Mouse (Mus musculus) brain, adult 2 months (tissue): ENCODE measurements around the gene Dennd1a.
"Not testable (repeated sequence)": the region's sequence is repeated elsewhere in the genome, so short reads cannot be mapped to it uniquely, and the experiment has no call there.

Source experiments
- DNase-seq: peaks from one replicate; pipeline ENCODE4 v3.0.0; 2011; ENCODE audit warnings: low read depth, low spot score

Dennd1a gene

DNA sequence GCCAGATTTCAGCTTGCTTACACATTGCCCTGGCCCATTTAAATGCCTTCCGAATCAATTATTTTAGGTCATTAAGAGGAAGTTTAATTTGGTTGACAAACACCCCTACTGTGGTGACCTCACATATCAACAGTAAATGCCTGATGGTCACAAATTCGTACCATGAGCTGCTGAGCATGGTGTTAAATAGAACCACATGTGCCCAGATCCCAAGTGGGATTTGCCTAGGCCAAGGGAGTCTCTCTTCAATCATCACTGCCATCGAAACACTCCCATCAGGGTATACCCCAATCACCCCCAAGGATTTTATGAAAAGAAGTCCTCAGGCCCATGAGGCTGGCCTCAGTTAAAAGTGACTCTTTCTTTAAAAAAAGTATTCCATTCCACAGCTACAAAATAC lies 313.0 kb downstream of the Dennd1a start:
- no peak for DNase-seq

DNA sequence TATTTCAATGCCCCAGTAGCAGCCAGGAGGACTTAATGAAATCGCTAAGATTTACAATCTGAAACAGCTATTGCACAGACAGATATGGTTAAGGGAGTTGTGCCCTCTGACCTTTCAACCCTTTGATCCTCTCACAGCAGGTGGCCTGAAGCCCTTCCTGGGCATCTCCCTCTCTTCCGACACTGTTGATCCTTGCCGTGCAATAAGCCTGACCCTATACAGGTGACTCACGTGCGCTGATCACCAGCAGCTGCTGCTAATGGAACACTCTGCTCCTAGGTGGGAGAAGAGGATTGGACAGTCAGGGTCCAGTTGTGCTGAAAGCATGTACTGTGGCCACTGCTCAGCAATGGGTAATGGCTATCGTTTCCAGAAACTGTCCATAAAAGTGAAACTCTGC lies 314.6 kb downstream of the Dennd1a start:
- no peak for DNase-seq

DNA sequence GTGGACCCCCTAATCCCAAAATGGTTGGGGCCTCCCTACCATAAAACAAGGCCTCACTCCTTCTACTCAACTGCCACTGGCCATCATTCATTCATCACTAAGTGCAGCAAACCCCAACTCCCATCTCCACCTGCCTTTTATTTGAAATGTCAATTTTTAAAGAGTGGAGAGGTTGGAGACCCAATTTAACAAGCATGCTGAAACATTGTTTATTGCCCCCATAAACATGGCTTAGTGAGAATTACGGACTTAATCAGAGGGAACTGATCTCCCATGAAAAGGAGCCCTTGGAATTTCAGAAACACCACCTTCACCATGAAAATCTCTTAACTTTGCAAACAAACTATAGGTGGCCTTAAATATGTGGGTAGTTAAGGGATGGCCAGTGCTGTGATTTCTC lies 315.5 kb downstream of the Dennd1a start:
- no peak for DNase-seq

DNA sequence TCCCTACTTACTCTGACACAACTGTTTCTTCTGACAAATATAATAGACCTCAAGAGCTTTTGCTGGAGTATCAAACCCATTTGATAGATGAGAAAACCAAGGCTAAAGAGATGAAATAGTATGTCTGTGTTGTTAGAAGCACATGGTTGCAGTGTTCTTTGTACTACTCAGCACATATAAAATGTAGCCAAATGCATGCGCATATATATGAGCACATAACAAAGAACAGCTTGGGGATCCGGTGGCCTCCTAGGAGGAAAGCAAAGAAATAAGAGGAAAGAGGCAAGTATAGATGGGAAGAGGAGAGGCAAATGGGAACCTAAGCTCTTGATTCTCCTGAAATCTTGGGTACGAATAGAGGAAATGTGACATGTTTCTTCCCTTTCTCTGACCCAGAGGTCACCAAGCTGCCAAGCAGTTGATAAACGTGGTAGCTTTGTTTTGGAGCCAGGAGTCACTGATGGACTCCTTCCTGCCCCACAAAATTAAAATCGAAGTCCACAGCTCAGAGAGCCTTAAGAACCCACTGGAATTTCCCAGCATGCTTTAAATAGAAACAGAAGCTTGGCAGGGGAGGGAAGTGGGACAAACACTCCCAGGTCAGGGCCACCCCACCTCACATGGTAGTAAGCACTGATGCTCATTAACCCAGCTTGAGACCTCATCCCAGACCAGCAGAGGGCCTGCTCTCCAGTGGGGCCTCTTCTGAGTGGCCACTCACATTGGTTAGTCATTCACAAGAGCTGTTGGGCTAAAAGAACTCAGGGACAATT lies 317.3 kb downstream of the Dennd1a start:
- DNase-seq, result peak; percentile 18

DNA sequence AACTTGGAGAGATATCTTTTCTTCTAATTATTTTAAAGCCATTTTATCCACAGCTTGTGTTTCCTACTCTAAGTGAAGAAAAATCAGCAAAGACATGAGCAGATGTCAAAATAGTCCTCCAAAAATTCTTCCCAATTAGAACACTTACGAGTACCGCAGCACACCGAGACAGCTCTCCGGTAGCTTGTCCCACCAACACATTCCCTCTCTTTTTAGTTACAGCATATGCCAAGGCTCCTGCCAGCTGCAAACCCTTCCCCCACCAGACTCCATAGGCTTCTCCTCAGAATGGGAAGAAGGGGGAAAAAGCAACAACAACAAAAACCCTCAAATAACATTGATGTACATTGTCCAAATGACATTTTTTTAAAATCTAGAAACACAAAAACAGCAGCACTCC lies 322.7 kb downstream of the Dennd1a start:
- peak; percentile 72 for DNase-seq

DNA sequence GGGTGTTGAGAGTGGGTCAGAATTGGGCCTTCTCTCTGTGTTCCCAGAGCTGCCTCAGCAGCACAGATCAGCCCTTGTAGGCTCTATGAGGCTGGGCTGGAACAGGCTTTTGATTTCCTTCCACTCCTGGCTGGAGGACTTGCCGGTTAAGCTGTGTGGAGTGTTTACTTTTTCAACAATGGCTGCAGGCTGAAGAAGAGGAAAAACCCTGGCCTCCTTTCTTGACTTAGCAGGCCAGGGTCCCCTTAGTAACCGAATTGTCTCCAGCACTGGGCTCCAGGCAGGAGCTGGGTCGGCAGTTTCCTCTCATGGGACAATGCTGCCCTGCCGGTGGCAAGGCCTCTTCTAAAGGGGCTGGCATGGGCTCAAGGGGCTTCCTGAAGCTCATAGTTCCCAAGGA lies 323.8 kb downstream of the Dennd1a start:
- peak; percentile 24 for DNase-seq

DNA sequence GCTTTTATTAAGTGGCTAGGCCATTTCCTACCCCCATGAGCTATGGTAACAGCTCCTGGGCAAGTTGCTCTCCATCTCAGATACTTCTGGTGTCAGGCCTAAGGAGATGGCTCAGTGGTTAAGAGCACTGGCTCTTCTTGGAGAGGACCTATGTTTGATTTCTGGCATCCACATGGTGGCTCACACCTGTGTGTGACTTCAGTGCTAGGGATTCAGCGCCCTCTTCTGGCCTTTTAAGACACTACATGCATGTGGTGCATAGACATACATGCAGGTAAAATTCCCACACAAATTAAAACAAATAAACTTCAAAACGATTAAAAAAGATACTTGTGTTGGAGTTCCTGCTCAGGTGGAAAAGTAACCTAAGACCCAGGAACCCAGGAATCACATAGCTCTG lies 338.8 kb downstream of the Dennd1a start:
- peak; percentile 7 for DNase-seq

DNA sequence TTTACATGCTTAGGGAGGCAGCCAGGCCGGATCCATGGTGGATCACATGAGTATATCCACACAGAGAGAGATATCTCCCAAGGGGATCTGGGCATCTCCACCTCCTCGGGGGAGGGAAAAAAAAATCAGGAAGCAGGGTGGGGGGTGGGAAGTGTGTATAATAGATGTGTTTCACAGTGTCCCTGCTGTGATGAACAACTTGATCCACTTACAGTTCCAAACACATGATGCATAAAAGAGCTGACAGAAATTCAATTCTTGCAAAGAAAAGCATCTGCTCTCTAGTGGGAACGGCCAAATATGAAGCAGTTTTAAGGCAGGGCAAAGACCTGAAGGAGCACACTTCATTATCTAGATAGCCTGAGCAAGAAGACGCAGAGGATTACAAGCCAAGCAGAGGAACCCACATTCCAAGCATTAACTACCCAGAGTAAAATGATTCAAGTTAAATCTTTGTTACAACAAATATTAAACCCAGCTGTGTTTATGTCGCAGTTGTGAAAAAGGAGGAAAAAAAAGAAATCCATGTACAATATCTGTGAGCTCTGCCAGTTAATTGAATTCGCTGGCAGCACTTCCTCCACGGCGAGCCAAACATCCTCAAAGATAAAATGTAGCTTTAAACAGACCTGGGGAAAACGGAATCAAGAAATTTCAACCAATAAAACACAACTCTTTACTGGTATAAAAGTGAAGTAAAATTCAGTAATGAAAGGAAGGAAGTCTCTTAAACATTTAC lies 341.4 kb downstream of the Dennd1a start:
- DNase-seq, result peak; percentile 47

DNA sequence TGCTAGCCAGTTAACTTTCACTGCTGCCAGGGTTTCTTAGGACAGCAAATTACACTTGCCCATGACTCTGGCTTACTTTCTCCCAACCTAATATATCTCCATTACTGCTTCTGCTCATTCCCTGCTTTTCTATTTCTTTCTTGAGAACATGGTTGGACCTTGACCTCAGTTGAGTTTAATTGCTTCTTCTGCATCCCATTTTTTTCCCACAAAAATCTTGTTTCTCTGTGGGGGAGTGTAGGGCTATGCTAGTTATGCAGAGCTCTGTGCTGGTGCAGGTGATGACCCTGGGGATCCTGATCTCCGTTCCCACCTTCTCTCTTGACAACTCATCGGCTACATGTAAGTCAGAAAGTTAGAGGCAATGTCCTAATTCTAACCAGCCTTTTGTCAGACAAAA lies 344.3 kb downstream of the Dennd1a start:
- no peak for DNase-seq

DNA sequence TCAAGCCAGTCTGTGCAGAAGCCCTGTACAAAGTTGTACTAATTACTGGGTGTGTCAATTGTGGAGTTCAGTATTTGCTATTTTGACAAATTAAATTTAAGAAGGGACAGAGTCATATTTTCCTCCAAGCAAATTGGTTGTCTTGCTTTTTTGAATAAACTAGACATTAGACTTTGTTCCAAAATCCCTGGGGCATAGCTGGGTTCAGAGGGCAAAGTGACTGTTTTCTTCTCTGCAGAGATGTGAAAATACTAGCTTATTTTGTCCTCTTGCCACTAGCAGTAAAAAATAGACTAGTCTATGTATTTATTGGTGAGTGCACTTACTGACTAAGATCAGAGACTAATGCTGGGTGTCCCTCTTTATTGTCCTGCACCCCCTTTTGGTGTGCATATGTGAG lies 345.4 kb downstream of the Dennd1a start:
- no peak for DNase-seq

DNA sequence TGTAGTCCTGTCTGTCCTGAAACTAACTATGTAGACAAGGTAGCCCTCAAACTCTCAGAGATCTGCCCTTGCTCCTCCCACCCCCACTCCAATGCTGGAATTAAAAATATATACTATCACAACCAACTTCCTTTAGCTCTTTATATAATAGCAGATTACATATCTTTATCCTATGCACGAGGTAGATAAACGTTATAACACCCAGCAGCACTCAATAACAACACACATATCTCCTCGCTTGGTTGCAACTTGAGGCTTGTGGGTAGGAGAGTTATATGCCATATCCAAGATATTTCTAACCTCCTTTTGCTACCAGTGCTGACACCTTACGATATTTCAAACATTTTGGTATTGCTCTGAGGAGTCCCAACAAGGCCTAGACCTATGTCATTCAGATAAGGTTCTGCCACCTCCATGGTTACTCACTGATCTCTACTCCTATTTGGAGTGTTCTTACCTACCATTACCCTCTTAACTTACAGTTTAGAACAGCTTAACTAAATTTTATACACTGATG lies 346.3 kb downstream of the Dennd1a start:
- DNase-seq, result no peak

DNA sequence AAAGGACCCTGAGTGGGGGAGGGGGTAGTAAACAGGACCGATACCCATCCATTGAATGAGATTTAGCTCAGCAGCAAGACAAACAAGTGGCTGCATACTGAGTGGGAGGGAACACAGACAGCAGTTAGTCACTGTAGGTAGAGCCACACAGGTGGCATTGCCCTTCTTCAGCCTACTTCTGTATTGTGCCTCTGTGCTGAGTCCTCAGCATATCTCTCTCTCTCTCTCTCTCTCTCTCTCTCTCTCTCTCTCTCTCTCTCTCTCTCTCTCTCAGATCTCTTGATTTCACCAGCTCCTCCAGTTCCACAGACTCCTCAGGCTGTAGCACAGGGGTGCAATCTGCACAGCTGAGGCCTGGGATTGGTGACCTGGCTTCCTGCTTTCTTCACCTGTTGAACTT lies 347.2 kb downstream of the Dennd1a start:
- no peak for DNase-seq

DNA sequence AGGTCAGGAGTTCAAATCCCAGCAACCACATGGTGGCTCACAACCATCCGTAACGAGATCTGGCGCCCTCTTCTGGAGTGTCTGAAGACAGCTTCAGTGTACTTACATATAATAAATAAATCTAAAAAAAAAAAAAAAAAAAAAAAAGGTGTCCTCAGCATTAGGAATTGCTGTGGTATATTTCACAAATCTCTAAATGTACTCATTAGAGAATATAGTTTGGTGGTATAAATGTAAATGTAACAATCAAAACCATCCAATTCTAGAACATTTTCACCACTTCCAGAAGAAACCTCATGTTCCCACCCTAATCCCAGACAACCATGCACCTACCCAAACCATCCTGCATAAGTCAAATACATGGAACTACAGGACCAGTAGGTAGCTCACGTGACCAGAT lies 350.3 kb downstream of the Dennd1a start:
- DNase-seq, result not testable (repeated sequence)

DNA sequence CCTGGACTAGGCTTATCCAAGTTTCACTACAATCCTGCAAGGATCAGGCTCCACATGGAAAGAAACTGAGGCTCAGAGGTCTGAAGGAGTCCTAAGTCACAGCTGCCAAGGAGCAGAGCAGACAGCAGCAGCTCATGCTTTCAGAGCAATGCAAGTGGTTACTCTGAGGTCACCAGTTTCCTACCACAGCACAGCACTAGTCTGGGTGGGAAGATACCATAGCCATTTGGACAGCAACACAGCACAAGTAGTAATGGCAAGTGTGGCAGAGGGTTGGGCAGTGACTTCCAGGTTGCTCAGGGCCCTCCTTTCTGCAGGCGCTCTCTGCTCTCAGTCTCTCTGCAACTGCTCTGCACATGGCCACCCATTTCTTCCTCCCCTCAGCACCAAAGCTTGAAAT lies 354.9 kb downstream of the Dennd1a start:
- no peak for DNase-seq

DNA sequence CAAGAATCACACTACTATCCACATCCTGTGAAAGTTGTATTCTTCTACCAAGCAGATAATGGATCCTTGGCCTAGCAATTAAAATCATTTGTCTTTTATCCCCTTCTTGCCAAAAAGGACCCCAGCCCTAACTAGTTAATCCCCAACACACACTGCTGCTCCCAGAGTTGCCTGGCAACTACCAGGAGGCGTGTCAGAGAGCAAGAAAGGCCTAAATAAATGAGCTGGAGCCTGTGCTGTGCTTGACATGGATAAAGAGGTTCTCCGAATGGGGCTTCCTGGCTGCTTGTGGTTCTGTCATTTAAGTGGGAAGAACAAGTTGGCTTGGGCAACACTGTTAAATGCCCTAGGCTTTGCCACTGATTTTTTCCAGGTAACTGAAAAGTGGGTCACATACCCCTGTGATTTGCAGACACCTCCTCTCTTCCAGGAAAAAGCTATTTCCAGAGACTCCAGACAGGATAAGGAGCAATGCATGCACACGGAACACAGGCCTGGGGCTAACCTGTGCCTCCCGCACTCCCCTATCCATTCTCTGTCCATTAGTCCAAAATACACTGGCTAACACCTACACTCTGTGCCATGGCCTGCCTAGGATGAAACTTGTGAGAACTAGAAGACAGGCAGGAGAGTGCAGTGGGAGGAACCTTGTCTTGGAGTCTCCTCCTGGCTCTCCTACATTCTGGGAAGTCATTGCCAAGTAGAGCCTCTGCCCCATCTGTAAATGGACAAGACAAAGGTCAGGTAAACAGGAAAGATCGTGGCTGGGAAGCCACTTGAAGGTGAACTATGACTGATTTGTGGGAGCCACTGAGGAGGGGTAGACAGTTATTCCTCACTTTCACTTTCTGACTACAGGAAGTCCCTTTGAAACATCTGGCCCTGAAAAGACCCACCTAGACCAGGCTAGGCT lies 355.9 kb downstream of the Dennd1a start:
- peak; percentile 14 for DNase-seq

DNA sequence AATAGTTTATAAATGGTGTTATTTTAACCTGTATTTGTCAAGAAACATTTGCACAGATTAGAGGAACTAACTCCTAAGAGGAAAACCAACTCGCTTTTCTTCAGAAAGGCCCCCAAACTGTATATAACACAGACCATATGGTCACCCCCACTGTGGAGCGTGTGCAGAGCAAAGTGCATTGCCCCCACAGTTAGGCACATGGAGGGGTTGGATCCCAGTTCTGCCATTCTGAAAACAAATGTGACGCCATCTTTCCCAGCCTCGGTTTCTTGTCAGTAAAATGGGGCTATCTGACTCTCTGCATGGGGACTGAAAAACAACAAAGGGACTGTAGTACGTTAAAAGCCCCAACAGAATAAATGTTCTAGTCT lies 361.1 kb downstream of the Dennd1a start:
- no peak for DNase-seq

DNA sequence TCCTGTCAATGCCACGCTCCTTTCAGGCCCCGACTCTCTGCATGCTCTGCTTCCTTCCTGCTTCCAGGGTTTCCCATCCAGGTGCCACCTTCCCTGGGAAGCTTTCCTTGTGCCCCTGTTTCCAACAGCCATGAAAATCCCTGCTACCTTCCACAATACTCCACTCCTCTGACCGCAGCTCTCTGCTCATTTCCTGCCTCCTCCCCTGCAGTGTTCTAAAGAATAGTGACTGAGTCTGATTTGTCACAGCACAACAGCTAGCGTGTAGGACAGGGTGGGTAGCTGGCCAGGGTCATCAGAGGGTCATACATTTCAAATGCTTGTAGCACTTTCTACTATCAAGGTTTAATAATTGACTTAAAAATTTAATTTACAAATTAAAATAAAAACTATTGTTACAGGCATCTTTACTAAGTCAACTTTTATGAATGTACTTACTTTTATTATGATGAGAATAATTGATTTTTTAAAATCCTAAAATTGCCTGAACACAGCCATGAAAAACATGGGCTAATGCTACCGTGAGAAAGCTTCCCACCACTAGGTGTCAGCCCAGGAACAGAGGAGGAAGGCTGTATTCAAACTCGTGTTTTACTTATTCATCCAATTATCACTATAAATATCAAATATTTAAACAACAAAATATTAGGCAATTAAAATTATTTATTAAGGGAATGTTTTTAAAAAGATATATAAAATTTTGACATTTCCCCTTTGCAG lies 361.6 kb downstream of the Dennd1a start:
- DNase-seq, result peak; percentile 67

DNA sequence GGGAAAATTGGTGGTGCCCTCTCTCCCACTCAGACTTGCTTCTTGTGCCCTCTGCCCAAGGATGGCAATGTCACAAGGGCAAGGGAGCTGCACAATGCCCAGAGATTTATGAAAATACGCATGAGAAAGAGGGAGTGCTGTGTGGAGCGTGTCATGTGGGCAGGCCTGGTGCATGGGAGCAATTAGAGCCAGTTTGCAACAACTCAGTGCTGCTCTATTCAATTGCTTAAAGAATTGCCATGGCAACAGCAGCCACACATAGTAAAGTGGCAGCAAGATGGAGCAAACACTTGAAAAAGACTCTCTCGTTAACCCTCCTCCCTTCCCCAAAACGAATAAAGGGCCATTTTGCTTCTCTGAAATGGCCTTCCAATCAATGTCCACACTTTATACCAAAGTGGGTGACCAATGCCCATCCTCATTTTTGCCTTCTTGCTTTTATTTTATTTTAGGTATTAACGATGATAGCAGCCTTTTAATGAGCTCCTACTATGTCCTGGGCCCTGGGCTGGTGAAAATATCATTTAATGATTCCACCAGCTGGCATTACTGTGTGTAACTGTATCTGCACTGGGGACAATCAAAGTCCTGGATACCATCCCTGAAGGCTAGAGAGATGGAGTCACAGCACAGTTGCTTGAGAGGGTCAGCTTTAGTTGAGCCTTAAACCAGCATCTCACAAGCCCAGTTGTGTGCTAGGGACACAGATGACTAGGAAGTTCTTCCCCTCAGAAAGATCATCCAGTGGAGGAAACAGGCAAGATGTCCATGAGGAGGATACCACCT lies 378.3 kb downstream of the Dennd1a start:
- DNase-seq, result peak; percentile 84

DNA sequence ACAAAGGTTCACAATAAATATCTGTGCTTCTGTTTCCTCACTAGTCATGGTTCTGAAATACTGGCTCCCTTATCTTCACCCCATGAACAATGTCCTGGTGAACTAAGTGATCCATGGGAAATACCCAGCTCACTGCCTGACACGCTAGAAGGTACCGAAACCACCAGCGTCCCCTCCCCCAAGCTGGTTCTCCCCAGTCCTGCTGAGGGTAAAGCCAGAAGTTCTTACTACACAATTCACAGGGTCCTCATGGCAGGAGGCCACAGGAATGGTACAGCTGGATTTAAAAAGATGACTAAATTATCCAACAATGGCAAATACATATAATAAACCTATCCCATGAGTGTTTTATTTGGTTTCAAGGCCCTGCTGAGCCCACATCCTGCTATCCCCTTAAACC lies 378.9 kb downstream of the Dennd1a start:
- no peak for DNase-seq

DNA sequence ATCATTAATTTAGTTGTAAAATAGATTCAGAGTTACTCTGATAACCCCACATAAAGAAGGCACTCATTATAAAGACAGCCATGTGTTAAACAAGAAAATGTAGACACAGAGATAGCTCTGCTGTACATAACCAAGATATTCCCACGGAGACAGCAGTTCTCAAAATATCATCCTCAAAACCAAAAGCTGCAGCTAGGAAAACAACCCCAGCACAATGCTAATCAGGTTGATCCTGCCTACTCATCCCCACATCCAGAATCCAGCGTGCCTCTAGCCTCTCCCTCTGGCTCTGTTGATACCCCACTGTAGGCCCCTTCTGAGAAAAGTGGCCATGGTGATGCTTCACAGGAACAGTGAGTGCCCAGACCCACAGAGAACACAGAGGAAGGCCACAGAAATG lies 380.9 kb downstream of the Dennd1a start:
- DNase-seq, result peak; percentile 64

DNA sequence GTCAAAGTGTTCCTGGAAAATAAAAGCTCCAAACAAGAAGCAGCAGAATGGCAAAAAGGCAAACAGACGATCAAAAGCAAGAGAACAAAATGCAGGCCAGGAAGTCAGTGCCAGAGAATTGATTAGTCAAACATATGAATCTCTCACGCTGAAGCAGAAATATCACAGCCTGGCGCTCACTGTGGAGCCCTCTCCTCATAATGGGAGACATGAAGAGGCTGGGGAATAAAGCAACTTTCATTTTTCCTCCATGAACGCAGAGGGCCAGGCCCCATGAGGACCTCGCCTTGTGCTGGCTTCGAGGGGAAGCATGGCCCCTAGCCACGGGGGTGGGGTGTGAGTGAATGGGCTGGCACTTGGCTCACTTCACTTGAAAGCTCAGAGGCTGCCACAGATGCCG lies 383.9 kb downstream of the Dennd1a start:
- DNase-seq, result no peak
